Comparison of ENCODE assay signal across 25 mouse cellular contexts in the genomic region with DNA sequence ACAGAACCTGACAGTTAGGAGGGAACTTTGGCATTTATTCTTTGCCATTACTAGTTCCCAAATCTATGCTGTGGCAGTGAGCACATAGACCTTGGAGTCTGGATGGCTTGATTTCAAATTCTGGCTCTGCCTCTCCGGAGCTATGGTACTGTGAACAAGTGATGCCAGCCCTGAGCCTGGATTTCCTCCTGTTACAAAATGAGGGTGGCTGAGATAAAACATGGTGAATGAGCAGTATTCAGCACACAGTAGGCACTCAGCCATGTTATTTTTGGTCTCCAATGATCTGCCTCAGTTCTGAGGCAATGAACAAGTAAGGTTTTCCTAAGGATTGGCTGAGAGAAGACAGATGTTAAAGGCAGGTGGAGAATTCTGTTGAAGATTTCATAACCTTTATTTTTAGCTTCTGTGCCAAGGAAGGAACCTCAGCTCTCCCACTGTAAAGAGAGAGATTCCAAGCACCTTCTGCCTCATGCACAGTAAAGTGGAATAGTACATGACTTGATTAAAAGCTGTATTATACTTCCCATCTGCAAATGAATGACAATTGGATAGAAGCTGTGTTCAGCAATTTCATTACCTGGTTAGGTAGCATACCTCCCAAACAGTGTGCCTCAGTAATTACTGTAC.
DNase-seq lines count a peak whose midpoint lies in the region; ATAC-seq and TF ChIP-seq lines count a peak whose summit lies in the region.
"Had no signal": no experiment of that assay in that cellular context is flagged by ENCODE, and none has a peak within 500 bp of the region (broad histone marks: within the 10 kb centered on the region; RNA-seq: fewer than 3 reads in every experiment).

No protein-coding gene starts in this region.

- no peaks in the 10 kb centered on the region for H3K36me3 ChIP-seq in forebrain, postnatal 0 days (ENCODE audit: insufficient read depth)
- no peaks in the 10 kb centered on the region for H3K36me3 ChIP-seq in forebrain, embryonic 12.5 days (replicated peaks)
- H3K36me3 ChIP-seq: forebrain, embryonic 10.5 days; heart, embryonic 13.5 days; hindbrain, embryonic 12.5 days; kidney, embryonic 15.5 days; limb, embryonic 15.5 days; midbrain, embryonic 13.5 days had no signal

- no peaks in the 10 kb centered on the region for H3K9me3 ChIP-seq in forebrain, postnatal 0 days (ENCODE audit: low read length)
- H3K9me3 ChIP-seq in forebrain, embryonic 12.5 days = no peaks in the 10 kb centered on the region
- H3K9me3 ChIP-seq: forebrain, embryonic 10.5 days; heart, embryonic 13.5 days; hindbrain, embryonic 12.5 days; kidney, embryonic 15.5 days; limb, embryonic 15.5 days; midbrain, embryonic 13.5 days had no signal

- H3K27me3 ChIP-seq in forebrain, postnatal 0 days (ENCODE audit: insufficient read depth, low read length) = no peaks in the 10 kb centered on the region
- no peaks in the 10 kb centered on the region for H3K27me3 ChIP-seq in forebrain, embryonic 12.5 days
- H3K27me3 ChIP-seq: heart, embryonic 13.5 days; hindbrain, embryonic 12.5 days; kidney, embryonic 15.5 days; limb, embryonic 15.5 days; midbrain, embryonic 13.5 days had no signal

- WGBS in forebrain, postnatal 0 days = 70% methylated on average over 1 of the region's 1 CpGs
- WGBS in forebrain, embryonic 12.5 days = 86% methylated on average over 1 of the region's 1 CpGs

- no peak overlapping the region for H3K4me3 ChIP-seq in forebrain, postnatal 0 days (ENCODE audit: low read depth, low read length)
- no peak overlapping the region for H3K4me3 ChIP-seq in forebrain, embryonic 12.5 days (replicated peaks)
- H3K4me3 ChIP-seq: forebrain, embryonic 10.5 days; heart, embryonic 13.5 days; hindbrain, embryonic 12.5 days; kidney, embryonic 15.5 days; limb, embryonic 15.5 days; midbrain, embryonic 13.5 days had no signal

- peak; percentile 22 for DNase-seq in forebrain, postnatal 0 days
- peak; percentile 2 for DNase-seq in layer of hippocampus, adult 9-10 months (ENCODE audit: low spot score)
- no peak for DNase-seq in layer of hippocampus, postnatal 10 days (ENCODE audit: low spot score in 2 of 2)
- peak; percentile 8 to 12 for DNase-seq in left cerebral cortex, adult 18-20 months (ENCODE audit: low spot score in 2 of 2)
- peak; percentile 30 to 48 for DNase-seq in right cerebral cortex, postnatal 10 days (ENCODE audit: low spot score in 2 of 2)
- no peak for DNase-seq in adrenal gland, adult 2 months
- no peak for DNase-seq in embryo, embryonic 11 days
- DNase-seq: adrenal gland, postnatal 25 days; cerebellum, adult 11 months; cerebellum, adult 9-11 months; gastrocnemius, postnatal 14 days; heart, adult 18-20 months; heart, postnatal 14 days; kidney, postnatal 4 days; lung, embryonic 14.5 days had no signal

- H3K9ac ChIP-seq in forebrain, postnatal 0 days = no peak overlapping the region
- no peak overlapping the region for H3K9ac ChIP-seq in forebrain, embryonic 12.5 days
- H3K9ac ChIP-seq: heart, embryonic 13.5 days; hindbrain, embryonic 12.5 days; kidney, embryonic 15.5 days; limb, embryonic 15.5 days; liver, embryonic 14.5 days; lung, embryonic 14.5 days; midbrain, embryonic 13.5 days had no signal

- no peak overlapping the region for H3K27ac ChIP-seq in forebrain, postnatal 0 days (ENCODE audit: low read depth, low read length)
- no peak overlapping the region for H3K27ac ChIP-seq in forebrain, embryonic 12.5 days
- H3K27ac ChIP-seq: forebrain, embryonic 10.5 days; heart, embryonic 13.5 days; hindbrain, embryonic 12.5 days; kidney, embryonic 15.5 days; limb, embryonic 15.5 days; liver, embryonic 14.5 days; midbrain, embryonic 13.5 days had no signal

- H3K4me1 ChIP-seq in forebrain, postnatal 0 days (ENCODE audit: insufficient read depth) = no peaks in the 10 kb centered on the region
- no peaks in the 10 kb centered on the region for H3K4me1 ChIP-seq in forebrain, embryonic 12.5 days
- H3K4me1 ChIP-seq: forebrain, embryonic 10.5 days; hindbrain, embryonic 12.5 days; kidney, embryonic 15.5 days; limb, embryonic 15.5 days; midbrain, embryonic 13.5 days had no signal

- no peak overlapping the region for H3K4me2 ChIP-seq in forebrain, postnatal 0 days (ENCODE audit: low read depth)
- no peak overlapping the region for H3K4me2 ChIP-seq in forebrain, embryonic 12.5 days
- H3K4me2 ChIP-seq: heart, embryonic 13.5 days; hindbrain, embryonic 12.5 days; kidney, embryonic 15.5 days; limb, embryonic 15.5 days; lung, embryonic 14.5 days; midbrain, embryonic 13.5 days had no signal

- no peak for ATAC-seq in forebrain, postnatal 0 days
- no peak for ATAC-seq in forebrain, embryonic 12.5 days (ENCODE audit: low FRiP score)
- ATAC-seq: activated CD4-positive, CD25-positive, alpha-beta regulatory T cell, adult 4 months; intestine, postnatal 0 days; midbrain, embryonic 13.5 days had no signal

- TF ChIP-seq CTCF in forebrain, postnatal 0 days (IDR thresholded peaks at IDR 0.05; ENCODE audit: low read depth) = no peak

Comparison
In these comparisons a context has a peak if more than half of its experiments do, and no peak if none do; other contexts are left out.
1. DNase-seq: peak in forebrain, postnatal 0 days (single experiment), layer of hippocampus, adult 9-10 months (single experiment), left cerebral cortex, adult 18-20 months (2 of 2) and right cerebral cortex, postnatal 10 days (2 of 2); none in layer of hippocampus, postnatal 10 days (0 of 2), adrenal gland, adult 2 months (single experiment) and embryo, embryonic 11 days (single experiment).